Mouse (Mus musculus): ENCODE measurements around the gene Iffo2. TPM values are rescaled to one million over a fixed set of nuclear protein-coding genes. Genes with fewer than 3 reads are reported as not detected.

Gene Iffo2
- polyA plus RNA-seq, 1 experiment from 2014 or later, result 4.8 TPM

DNA sequence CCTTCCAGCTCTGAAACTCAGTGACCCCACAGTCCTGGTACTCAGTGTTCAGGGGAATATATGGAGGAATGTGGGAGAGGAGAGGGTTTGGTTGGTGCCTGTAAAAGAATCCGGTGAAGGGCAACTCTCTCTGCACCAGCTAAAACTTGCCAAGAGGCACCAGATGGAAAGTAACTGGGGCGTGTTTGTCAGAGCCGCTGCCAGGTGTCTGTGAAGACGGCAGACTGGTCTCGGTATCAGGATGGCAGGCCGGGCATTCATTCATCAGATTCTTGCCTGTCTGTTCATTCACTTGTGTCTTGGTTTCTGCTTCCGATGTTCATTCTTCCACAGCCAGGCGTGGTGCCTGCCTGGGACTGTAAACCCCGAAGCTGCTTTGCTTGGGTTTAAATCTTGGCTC, 6.4 kb downstream of the Iffo2 start:
- Histone ChIP-seq H3K9me3 (ENCODE audit: control insufficient read depth, low read length) (no peaks in the 10 kb centered on the region), H3K27me3 (replicated peaks; ENCODE audit: control insufficient read depth, insufficient read depth, low read length) (no peaks in the 10 kb centered on the region), H3K4me2 (ENCODE audit: low read depth, low read length) (no peak overlapping the region), H3K4me3 (ENCODE audit: low read depth, low read length) (no peak overlapping the region), H3K36me3 (ENCODE audit: control insufficient read depth, insufficient read depth, low read length) (no peaks in the 10 kb centered on the region), H3K27ac (replicated peaks; ENCODE audit: low read depth, low read length) (no peak overlapping the region), H3K4me1 (ENCODE audit: control insufficient read depth, insufficient read depth, low read length) (no peaks in the 10 kb centered on the region), H3K9ac (ENCODE audit: low read depth, low read length) (no peak overlapping the region)
- no peak for DNase-seq (ENCODE audit: low spot score)
- no peak for ATAC-seq (ENCODE audit: low read depth)
- 82% methylated on average over 9 of the region's 9 CpGs for WGBS

DNA sequence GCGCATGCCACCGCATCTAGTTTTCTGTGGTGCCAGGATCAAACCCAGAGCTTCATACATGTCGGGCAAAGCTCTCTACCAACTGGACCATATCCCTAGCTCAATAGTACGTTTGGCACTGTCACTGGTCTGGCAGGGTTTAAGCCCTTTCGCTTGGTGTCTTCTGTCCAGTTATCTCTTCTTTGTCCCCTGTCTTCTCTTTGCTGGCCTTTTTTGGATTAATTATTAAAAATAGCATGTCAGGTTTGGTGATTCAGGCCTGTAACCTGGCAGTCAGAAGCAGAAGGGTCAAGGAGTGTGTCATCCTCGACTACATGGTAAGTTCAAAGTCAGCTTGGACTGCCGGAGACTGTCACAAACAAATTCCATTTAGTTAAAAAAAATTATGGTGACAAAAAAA, 10.4 kb downstream of the Iffo2 start:
- WGBS, result 94% methylated on average over 7 of the region's 7 CpGs
- H3K9me3 ChIP-seq (ENCODE audit: control insufficient read depth, low read length), result no peaks in the 10 kb centered on the region
- H3K27me3 ChIP-seq (replicated peaks; ENCODE audit: control insufficient read depth, insufficient read depth, low read length), result no peaks in the 10 kb centered on the region
- H3K27ac ChIP-seq (replicated peaks; ENCODE audit: low read depth, low read length), result no peak overlapping the region
- ATAC-seq (ENCODE audit: low read depth) (no peak), DNase-seq (ENCODE audit: low spot score) (no peak)
- H3K36me3 ChIP-seq (ENCODE audit: control insufficient read depth, insufficient read depth, low read length), result no peaks in the 10 kb centered on the region
- no peak overlapping the region for H3K4me2 ChIP-seq (ENCODE audit: low read depth, low read length)
- no peaks in the 10 kb centered on the region for H3K4me1 ChIP-seq (ENCODE audit: control insufficient read depth, insufficient read depth, low read length)
- no peak overlapping the region for H3K4me3 ChIP-seq (ENCODE audit: low read depth, low read length)
- H3K9ac ChIP-seq (ENCODE audit: low read depth, low read length), result no peak overlapping the region

DNA sequence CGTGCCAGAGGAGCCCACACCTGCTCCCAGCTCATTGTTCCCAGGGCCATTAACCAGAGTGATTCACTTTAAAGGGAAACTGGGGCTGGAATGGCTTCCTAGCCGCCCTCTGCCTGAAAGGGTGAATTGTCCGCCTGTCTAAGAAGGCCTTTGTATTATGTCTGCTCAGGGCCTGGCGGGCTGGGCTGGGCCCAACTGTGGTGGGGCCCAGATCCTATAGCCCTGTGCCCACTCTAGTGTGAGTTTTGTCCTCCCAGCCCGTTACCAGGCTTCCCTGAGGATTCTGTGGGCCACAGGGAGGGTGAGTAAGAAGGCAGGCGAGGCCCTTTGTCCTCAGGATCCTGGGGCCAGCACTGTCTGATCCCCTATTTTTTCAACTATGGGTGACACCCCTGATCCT, 15.4 kb downstream of the Iffo2 start:
- Histone ChIP-seq H3K36me3 (ENCODE audit: control insufficient read depth, insufficient read depth, low read length) (no peaks in the 10 kb centered on the region), H3K9me3 (ENCODE audit: control insufficient read depth, low read length) (no peaks in the 10 kb centered on the region), H3K4me2 (ENCODE audit: low read depth, low read length) (no peak overlapping the region), H3K27ac (replicated peaks; ENCODE audit: low read depth, low read length) (no peak overlapping the region), H3K27me3 (replicated peaks; ENCODE audit: control insufficient read depth, insufficient read depth, low read length) (no peaks in the 10 kb centered on the region), H3K4me3 (ENCODE audit: low read depth, low read length) (no peak overlapping the region), H3K4me1 (ENCODE audit: control insufficient read depth, insufficient read depth, low read length) (no peaks in the 10 kb centered on the region), H3K9ac (ENCODE audit: low read depth, low read length) (no peak overlapping the region)
- ATAC-seq (ENCODE audit: low read depth) (no peak), DNase-seq (ENCODE audit: low spot score) (no peak)
- 61% methylated on average over 6 of the region's 6 CpGs for WGBS

DNA sequence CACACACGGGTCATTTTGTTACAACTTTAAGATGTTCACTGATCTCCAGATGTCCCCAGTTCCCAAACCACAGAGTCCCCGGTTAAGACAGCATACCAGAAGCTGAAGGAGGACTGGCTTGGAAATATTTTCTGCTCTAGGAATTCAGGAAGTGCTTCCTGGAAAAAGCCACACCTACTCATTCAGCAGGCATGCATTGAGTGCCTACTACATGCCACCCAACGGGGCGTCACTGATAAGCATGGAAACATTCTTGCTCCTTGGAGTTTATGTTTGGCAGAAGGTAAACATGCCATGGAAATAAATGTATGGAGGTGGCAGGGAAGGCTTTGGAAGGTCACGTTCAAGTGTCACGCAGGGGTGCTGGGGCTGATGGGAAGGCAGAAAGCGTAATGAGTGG, 19.1 kb downstream of the Iffo2 start:
- no peaks in the 10 kb centered on the region for H3K36me3 ChIP-seq (ENCODE audit: control insufficient read depth, insufficient read depth, low read length)
- 76% methylated on average over 7 of the region's 7 CpGs for WGBS
- H3K9ac ChIP-seq (ENCODE audit: low read depth, low read length), result no peak overlapping the region
- DNase-seq (ENCODE audit: low spot score), result no peak
- H3K4me1 ChIP-seq (ENCODE audit: control insufficient read depth, insufficient read depth, low read length), result no peaks in the 10 kb centered on the region
- H3K9me3 ChIP-seq (ENCODE audit: control insufficient read depth, low read length), result no peaks in the 10 kb centered on the region
- H3K27ac ChIP-seq (replicated peaks; ENCODE audit: low read depth, low read length), result no peak overlapping the region
- H3K4me2 ChIP-seq (ENCODE audit: low read depth, low read length), result no peak overlapping the region
- no peak overlapping the region for H3K4me3 ChIP-seq (ENCODE audit: low read depth, low read length)
- no peak for ATAC-seq (ENCODE audit: low read depth)
- H3K27me3 ChIP-seq (replicated peaks; ENCODE audit: control insufficient read depth, insufficient read depth, low read length), result no peaks in the 10 kb centered on the region

DNA sequence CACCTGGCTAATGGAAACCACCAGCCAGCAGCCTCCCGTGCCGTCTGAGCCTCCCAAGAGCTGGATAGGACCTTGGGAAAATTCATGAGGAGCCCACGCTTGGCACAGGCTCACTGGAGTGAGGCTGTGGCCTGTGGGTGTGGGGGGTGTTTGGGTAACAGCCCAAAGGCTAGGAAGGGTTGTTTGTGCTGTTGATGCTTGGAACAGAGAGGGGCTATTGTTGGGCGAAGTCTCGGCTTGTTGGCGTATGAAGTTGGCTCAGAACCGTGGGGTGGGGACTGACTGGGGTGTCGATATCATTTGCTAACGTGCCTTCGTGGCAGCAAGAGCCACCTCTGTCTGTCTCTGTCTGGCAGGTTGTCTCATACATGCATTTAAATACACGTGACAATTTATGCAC, 24.9 kb downstream of the Iffo2 start:
- 77% methylated on average over 11 of the region's 11 CpGs for WGBS
- no peak overlapping the region for H3K4me3 ChIP-seq (ENCODE audit: low read depth, low read length)
- H3K27me3 ChIP-seq (replicated peaks; ENCODE audit: control insufficient read depth, insufficient read depth, low read length), result no peaks in the 10 kb centered on the region
- no peak overlapping the region for H3K9ac ChIP-seq (ENCODE audit: low read depth, low read length)
- H3K4me1 ChIP-seq (ENCODE audit: control insufficient read depth, insufficient read depth, low read length), result no peaks in the 10 kb centered on the region
- H3K4me2 ChIP-seq (ENCODE audit: low read depth, low read length), result no peak overlapping the region
- H3K9me3 ChIP-seq (ENCODE audit: control insufficient read depth, low read length), result no peaks in the 10 kb centered on the region
- H3K27ac ChIP-seq (replicated peaks; ENCODE audit: low read depth, low read length), result no peak overlapping the region
- DNase-seq (ENCODE audit: low spot score) (no peak), ATAC-seq (ENCODE audit: low read depth) (no peak)
- H3K36me3 ChIP-seq (ENCODE audit: control insufficient read depth, insufficient read depth, low read length), result no peaks in the 10 kb centered on the region

DNA sequence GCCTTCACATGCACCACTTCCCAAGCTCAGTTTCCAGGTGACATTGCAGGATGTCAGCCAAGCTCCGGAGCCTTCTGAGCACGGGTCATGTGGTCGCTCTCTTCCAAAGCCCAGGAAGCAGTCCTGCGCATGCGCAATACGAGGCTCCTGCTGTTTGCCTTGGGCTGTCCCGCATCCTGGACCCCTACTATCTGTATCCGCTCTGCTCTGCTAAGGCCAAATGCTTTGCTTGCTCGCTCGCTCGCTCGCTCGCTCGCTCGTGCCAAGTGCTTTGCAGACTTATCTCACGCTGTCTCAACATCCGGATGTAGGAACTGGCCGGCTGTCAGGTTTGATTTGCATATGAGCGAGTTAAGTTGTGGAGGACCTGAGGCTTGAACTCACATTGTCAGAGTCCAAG, 25.6 kb downstream of the Iffo2 start:
- WGBS, result 71% methylated on average over 19 of the region's 19 CpGs
- no peaks in the 10 kb centered on the region for H3K27me3 ChIP-seq (replicated peaks; ENCODE audit: control insufficient read depth, insufficient read depth, low read length)
- no peak overlapping the region for H3K27ac ChIP-seq (replicated peaks; ENCODE audit: low read depth, low read length)
- no peak overlapping the region for H3K4me3 ChIP-seq (ENCODE audit: low read depth, low read length)
- no peak overlapping the region for H3K4me2 ChIP-seq (ENCODE audit: low read depth, low read length)
- ATAC-seq (ENCODE audit: low read depth) (no peak), DNase-seq (ENCODE audit: low spot score) (no peak)
- no peaks in the 10 kb centered on the region for H3K4me1 ChIP-seq (ENCODE audit: control insufficient read depth, insufficient read depth, low read length)
- H3K9ac ChIP-seq (ENCODE audit: low read depth, low read length), result no peak overlapping the region
- no peaks in the 10 kb centered on the region for H3K36me3 ChIP-seq (ENCODE audit: control insufficient read depth, insufficient read depth, low read length)
- H3K9me3 ChIP-seq (ENCODE audit: control insufficient read depth, low read length), result no peaks in the 10 kb centered on the region

DNA sequence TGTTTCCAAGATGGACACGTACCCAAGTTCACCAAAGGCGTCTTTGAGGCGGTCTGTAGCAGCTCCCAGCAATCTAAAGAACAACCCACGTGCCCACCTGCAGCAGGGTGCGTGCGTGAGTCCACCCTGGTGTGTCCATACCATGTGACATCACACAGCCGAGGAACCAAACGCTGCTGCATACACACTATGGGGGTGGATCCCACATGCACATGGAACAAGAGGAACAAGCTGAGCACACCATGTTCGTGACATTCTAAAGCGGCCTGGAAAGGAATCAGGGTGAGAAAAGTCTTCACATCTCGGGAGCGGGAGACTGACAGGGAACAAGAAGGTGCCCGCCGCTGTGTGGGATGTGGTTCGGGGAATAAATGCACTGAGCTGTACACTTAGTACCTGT, 38.0 kb downstream of the Iffo2 start:
- H3K36me3 ChIP-seq (ENCODE audit: control insufficient read depth, insufficient read depth, low read length), result no peaks in the 10 kb centered on the region
- H3K9me3 ChIP-seq (ENCODE audit: control insufficient read depth, low read length), result no peaks in the 10 kb centered on the region
- DNase-seq (ENCODE audit: low spot score) (no peak), ATAC-seq (ENCODE audit: low read depth) (no peak)
- no peak overlapping the region for H3K4me2 ChIP-seq (ENCODE audit: low read depth, low read length)
- no peaks in the 10 kb centered on the region for H3K4me1 ChIP-seq (ENCODE audit: control insufficient read depth, insufficient read depth, low read length)
- H3K27ac ChIP-seq (replicated peaks; ENCODE audit: low read depth, low read length), result no peak overlapping the region
- 84% methylated on average over 15 of the region's 15 CpGs for WGBS
- H3K27me3 ChIP-seq (replicated peaks; ENCODE audit: control insufficient read depth, insufficient read depth, low read length), result no peaks in the 10 kb centered on the region
- no peak overlapping the region for H3K9ac ChIP-seq (ENCODE audit: low read depth, low read length)
- no peak overlapping the region for H3K4me3 ChIP-seq (ENCODE audit: low read depth, low read length)

DNA sequence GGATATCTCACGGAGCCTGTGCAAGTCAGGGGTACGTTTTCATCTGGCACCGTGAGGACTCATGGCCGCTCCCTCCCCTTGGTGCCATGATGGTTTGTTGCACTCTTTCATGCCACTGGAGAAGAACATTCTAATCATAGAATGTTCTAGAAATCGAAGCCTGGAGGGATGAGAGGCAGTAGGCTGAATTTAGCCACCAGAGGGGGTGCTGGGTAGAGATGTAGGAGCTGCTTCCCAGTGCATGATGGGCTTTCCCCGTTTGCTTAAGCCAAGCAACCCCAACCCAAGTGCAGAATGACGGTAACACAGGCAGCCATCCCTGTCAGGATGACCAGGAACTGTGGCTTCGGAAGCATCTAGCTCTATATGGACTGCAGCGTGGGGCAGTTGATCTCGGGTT, 40.4 kb downstream of the Iffo2 start:
- 81% methylated on average over 10 of the region's 10 CpGs for WGBS
- no peak for ATAC-seq (ENCODE audit: low read depth)

DNA sequence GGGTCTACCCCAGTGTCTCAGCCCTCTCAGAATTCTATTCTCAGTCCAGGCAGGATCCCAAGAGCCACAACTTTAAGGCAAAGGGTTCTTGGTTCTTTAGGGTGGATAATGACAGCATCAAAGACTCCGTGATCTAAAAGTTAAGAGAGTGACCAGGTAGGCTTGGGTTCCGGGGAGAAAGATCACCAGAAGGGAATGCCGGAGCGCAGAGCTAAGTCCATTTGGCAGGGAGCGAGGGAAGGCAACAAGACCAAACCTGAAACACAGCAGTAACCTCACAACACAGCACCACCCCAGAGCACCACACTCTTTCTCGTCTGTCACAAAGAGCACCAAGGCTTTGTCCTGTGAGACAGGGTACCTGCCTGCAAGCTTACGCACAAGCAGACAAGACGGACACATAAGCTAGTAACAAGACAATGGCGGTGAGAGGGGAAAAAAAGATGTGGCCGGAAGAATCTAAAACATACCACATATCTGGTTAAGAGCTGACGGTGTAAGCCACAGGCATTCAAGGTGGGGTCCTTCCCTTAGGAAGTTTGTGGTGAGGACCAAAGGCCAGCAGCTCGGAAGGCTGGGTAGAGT, 42.7 kb downstream of the Iffo2 start:
- no peak for DNase-seq (ENCODE audit: low spot score)
- WGBS, result 80% methylated on average over 12 of the region's 12 CpGs
- H3K27ac ChIP-seq (replicated peaks; ENCODE audit: low read depth, low read length), result no peak overlapping the region
- H3K4me3 ChIP-seq (ENCODE audit: low read depth, low read length), result no peak overlapping the region
- no peaks in the 10 kb centered on the region for H3K9me3 ChIP-seq (ENCODE audit: control insufficient read depth, low read length)
- no peak overlapping the region for H3K4me2 ChIP-seq (ENCODE audit: low read depth, low read length)
- peaks cover 20% of the 10 kb centered on the region for H3K4me1 ChIP-seq (ENCODE audit: control insufficient read depth, insufficient read depth, low read length)
- H3K36me3 ChIP-seq (ENCODE audit: control insufficient read depth, insufficient read depth, low read length), result no peaks in the 10 kb centered on the region
- H3K27me3 ChIP-seq (replicated peaks; ENCODE audit: control insufficient read depth, insufficient read depth, low read length), result no peaks in the 10 kb centered on the region
- no peak overlapping the region for H3K9ac ChIP-seq (ENCODE audit: low read depth, low read length)
- no peak for ATAC-seq (ENCODE audit: low read depth)

More for the DNA sequence above, 40.4 kb downstream of the Iffo2 start:
- Histone ChIP-seq H3K4me3 (ENCODE audit: low read depth, low read length) (no peak overlapping the region), H3K9me3 (ENCODE audit: control insufficient read depth, low read length) (no peaks in the 10 kb centered on the region), H3K4me2 (ENCODE audit: low read depth, low read length) (no peak overlapping the region), H3K27ac (replicated peaks; ENCODE audit: low read depth, low read length) (no peak overlapping the region), H3K4me1 (ENCODE audit: control insufficient read depth, insufficient read depth, low read length) (peaks cover 6% of the 10 kb centered on the region), H3K9ac (ENCODE audit: low read depth, low read length) (no peak overlapping the region), H3K27me3 (replicated peaks; ENCODE audit: control insufficient read depth, insufficient read depth, low read length) (no peaks in the 10 kb centered on the region), H3K36me3 (ENCODE audit: control insufficient read depth, insufficient read depth, low read length) (no peaks in the 10 kb centered on the region)
- no peak for DNase-seq (ENCODE audit: low spot score)
